Mouse (Mus musculus) C2C12 (cell line): Measurements from ENCODE around the gene Atxn3. TPM values are rescaled to one million over a fixed set of nuclear protein-coding genes. Genes with fewer than 3 reads are reported as not detected.

Source experiments
- H3K27me3 ChIP-seq: one replicate; pipeline ENCODE4 v1.6.1; 2011; ENCODE audit not compliant: control insufficient read depth, insufficient read depth, insufficient read length
- H3K36me3 ChIP-seq: one replicate; pipeline ENCODE4 v1.6.1; 2011; ENCODE audit not compliant: control insufficient read depth, insufficient read depth
- H3K4me3 ChIP-seq: one replicate; pipeline ENCODE4 v1.5.1; 2011; ENCODE audit warnings: mild to moderate bottlenecking, control low read depth; ENCODE audit not compliant: poor library complexity, insufficient read depth, severe bottlenecking
- H3K79me2 ChIP-seq: one replicate; pipeline ENCODE4 v1.6.1; 2011; ENCODE audit not compliant: control insufficient read depth, insufficient read depth
- H3K79me3 ChIP-seq: one replicate; pipeline ENCODE4 v1.6.1; 2011; ENCODE audit warnings: low read depth, control low read depth
- H3ac ChIP-seq: one replicate; pipeline ENCODE3; 2011; ENCODE audit warnings: low read depth; ENCODE audit not compliant: control insufficient read depth, insufficient read length
- CEBPB ChIP-seq: IDR thresholded peaks from one replicate; pipeline ENCODE4 v1.6.1; 2011; ENCODE audit warnings: low read depth, mild to moderate bottlenecking, control low read depth, moderate library complexity
- CTCF ChIP-seq: IDR thresholded peaks from one replicate; pipeline ENCODE4 v1.5.1; 2011; ENCODE audit not compliant: control insufficient read depth, insufficient read depth, insufficient read length
- FOSL1 ChIP-seq: IDR thresholded peaks from one replicate; pipeline ENCODE4 v1.8.0; 2011; ENCODE audit warnings: mild to moderate bottlenecking, low read length; ENCODE audit not compliant: poor library complexity, insufficient read depth, severe bottlenecking
- MAX ChIP-seq: IDR thresholded peaks from one replicate; pipeline ENCODE4 v1.6.1; 2011; ENCODE audit warnings: mild to moderate bottlenecking, control low read depth
- MYOD1 ChIP-seq: IDR thresholded peaks from one replicate; pipeline ENCODE4 v1.6.1; 2011; ENCODE audit warnings: low read depth; ENCODE audit not compliant: control insufficient read depth, insufficient read length
- MYOG ChIP-seq: IDR thresholded peaks from one replicate; pipeline ENCODE4 v1.6.1; 2011; ENCODE audit not compliant: control insufficient read depth, insufficient read length; ENCODE audit errors: extremely low read depth
- USF1 ChIP-seq: IDR thresholded peaks from one replicate; pipeline ENCODE4 v1.6.1; 2011; ENCODE audit warnings: low read depth, mild to moderate bottlenecking, control low read depth, moderate library complexity
- polyA plus RNA-seq: library from polyadenylated mRNA; unstranded; fragments of >200 nt; fragmentation: generic; extraction: Trizol; gene quantifications from one replicate; pipeline ENCODE4 v1.2.1, GENCODE M21; 2012; ENCODE audit warnings: missing spikeins

Atxn3 gene
- polyA plus RNA-seq, 1 experiment, result 2.0 TPM

DNA sequence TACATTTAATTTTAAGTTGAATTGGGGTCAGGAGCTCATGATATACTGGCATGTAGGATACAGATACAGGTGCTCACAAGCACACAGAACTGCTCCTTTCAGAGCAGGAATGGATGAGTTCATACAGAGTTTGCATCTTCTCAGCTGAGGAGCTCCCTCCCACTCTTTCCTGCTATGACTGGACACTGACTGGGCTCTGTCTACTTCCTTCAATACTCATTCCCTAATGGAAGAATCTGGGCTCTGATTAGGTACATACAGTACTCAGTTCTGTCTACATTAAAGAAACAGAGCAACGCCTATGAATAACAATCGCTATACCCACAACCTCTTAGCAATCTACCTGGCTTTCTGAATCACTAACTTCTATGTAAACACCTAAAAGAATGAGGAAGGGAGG, 65.2 kb downstream of the Atxn3 start:
- no peaks in the 10 kb centered on the region for H3K27me3 ChIP-seq
- no peaks in the 10 kb centered on the region for H3K79me2 ChIP-seq
- TF ChIP-seq CEBPB (no peak), CTCF (no peak), MAX (no peak), USF1 (no peak)
- no peak overlapping the region for H3ac ChIP-seq
- no peaks in the 10 kb centered on the region for H3K79me3 ChIP-seq
- peaks cover 45% of the 10 kb centered on the region for H3K36me3 ChIP-seq
- H3K4me3 ChIP-seq, result no peak overlapping the region

DNA sequence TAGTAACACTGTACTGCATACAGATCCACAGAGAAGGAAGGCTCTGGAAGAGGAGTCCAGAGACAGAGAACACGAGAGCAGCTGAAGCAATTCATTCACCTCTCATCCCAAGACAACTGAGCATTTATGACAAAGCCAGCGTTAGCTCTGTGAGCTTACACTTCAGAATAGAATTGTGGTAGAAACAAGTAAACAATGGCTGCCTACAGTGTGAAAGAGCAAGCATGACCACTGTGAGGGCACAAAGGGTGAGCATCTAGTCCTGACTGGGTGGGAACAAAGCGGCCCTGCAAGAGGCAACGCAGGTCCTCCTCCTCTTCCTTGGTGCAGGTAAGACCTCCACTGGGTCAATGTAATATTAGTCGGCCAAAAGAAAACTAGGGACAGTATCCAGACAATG, 67.0 kb downstream of the Atxn3 start:
- Histone ChIP-seq H3K4me3 (no peak overlapping the region), H3K36me3 (peaks cover 61% of the 10 kb centered on the region), H3K79me3 (no peaks in the 10 kb centered on the region), H3ac (no peak overlapping the region), H3K79me2 (no peaks in the 10 kb centered on the region), H3K27me3 (no peaks in the 10 kb centered on the region)
- no peak for TF ChIP-seq CTCF
- TF ChIP-seq MAX, result no peak
- no peak for TF ChIP-seq MYOG
- no peak for TF ChIP-seq FOSL1
- TF ChIP-seq CEBPB, result no peak
- TF ChIP-seq MYOD1, result no peak
- no peak for TF ChIP-seq USF1

DNA sequence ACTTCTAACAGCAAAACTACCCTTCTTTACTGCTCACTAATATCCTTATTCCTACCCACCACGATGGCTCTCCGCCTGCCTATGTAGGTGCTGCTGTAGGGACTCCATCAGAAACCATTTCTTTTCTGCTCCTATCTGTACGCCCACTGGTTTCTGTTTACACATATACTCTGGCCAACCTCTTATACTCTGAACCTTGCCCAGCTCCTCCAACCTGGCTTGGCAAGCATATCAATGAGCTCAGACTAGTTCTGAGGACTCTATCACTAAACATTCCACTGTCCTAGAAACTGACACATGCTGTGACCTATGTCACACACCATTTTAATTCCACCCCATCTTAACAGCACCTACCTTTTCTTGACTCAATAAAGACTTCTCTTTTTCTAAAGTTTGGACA, 68.7 kb downstream of the Atxn3 start:
- TF ChIP-seq CEBPB (no peak), MAX (no peak), FOSL1 (no peak), MYOD1 (no peak), CTCF (no peak), MYOG (no peak), USF1 (no peak)
- H3K79me3 ChIP-seq, result no peaks in the 10 kb centered on the region
- H3ac ChIP-seq, result no peak overlapping the region
- H3K4me3 ChIP-seq, result no peak overlapping the region
- peaks cover 72% of the 10 kb centered on the region for H3K36me3 ChIP-seq
- no peaks in the 10 kb centered on the region for H3K27me3 ChIP-seq
- H3K79me2 ChIP-seq, result no peaks in the 10 kb centered on the region

DNA sequence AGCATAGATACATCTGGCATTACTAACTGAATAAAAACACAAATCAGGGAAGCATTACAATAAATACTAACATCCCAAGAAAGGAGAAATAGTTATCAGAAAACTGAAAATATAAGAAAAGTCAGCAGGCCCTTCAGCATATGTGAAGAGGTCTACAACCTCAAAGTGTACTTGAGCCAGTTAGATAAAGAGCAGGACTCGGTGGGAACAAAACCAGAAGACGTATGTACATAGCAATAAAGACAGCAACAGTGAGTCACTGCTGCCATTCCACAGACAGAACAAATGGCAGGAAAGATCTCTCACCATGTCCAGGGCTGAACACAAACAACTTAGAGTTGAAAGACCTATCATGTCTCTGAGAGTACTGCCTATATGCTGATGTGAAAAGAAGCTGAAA, 69.7 kb downstream of the Atxn3 start:
- Histone ChIP-seq H3K36me3 (peaks cover 72% of the 10 kb centered on the region), H3K27me3 (no peaks in the 10 kb centered on the region), H3K79me2 (no peaks in the 10 kb centered on the region), H3ac (no peak overlapping the region), H3K79me3 (no peaks in the 10 kb centered on the region), H3K4me3 (no peak overlapping the region)
- no peak for TF ChIP-seq FOSL1
- TF ChIP-seq USF1, result no peak
- no peak for TF ChIP-seq CEBPB
- no peak for TF ChIP-seq MAX
- TF ChIP-seq MYOG, result no peak
- TF ChIP-seq CTCF, result no peak
- TF ChIP-seq MYOD1, result no peak

DNA sequence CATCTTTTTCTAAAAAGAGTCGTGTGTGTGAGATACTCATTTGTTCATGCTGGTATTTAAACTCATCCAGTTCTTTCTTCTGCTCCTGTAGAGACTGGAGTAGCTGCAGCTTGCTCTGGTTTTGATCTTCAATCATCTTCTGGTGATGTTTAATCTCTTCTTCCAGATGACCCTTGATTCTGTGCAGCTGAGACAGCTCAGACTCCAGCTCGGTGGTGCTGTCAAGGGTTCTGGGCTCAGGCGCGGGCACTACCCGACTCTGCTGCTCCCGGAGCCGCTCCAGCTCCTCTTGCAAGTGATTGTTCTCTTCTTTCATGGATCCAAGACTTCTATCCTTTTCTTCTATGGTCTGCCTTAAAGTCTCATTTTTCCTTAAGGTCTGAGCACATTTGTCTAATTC, 73.1 kb downstream of the Atxn3 start:
- peaks cover 58% of the 10 kb centered on the region for H3K36me3 ChIP-seq
- H3ac ChIP-seq, result no peak overlapping the region
- no peaks in the 10 kb centered on the region for H3K79me2 ChIP-seq
- H3K79me3 ChIP-seq, result no peaks in the 10 kb centered on the region
- H3K4me3 ChIP-seq, result no peak overlapping the region
- TF ChIP-seq FOSL1 (no peak), MAX (no peak), USF1 (no peak), CTCF (no peak), MYOD1 (no peak)
- H3K27me3 ChIP-seq, result no peaks in the 10 kb centered on the region

DNA sequence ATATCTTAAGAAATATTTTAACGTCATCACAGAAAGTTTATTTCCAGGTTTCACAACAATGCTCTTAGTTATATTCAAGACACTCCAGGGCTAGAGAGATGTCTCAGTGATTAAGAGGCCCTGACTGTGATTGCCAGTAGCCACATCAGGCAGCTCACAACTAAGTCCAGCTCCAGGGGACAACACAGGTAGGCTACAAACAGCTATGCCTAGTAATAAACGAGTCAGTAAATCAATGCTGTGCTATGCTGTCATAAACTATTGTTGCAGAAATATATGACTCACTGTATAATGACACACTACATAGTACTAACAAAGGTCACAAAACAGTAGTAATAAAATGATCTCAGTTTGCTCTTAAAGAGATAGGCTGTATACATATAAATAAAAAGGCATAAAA, 81.7 kb downstream of the Atxn3 start:
- H3K4me3 ChIP-seq, result no peak overlapping the region
- H3ac ChIP-seq, result no peak overlapping the region
- H3K79me2 ChIP-seq, result no peaks in the 10 kb centered on the region
- TF ChIP-seq MYOG (no peak), MYOD1 (no peak), MAX (no peak), USF1 (no peak), CTCF (no peak), FOSL1 (no peak), CEBPB (no peak)
- peaks cover 56% of the 10 kb centered on the region for H3K36me3 ChIP-seq
- no peaks in the 10 kb centered on the region for H3K27me3 ChIP-seq
- no peaks in the 10 kb centered on the region for H3K79me3 ChIP-seq
